Mouse (Mus musculus) lung, postnatal 4 days (tissue): ENCODE data around the gene Ppm1l.

Source experiments
- DNase-seq, 2 experiments: peaks; one replicate each; pipeline ENCODE4 v3.0.0; 2021

Gene Ppm1l

DNA sequence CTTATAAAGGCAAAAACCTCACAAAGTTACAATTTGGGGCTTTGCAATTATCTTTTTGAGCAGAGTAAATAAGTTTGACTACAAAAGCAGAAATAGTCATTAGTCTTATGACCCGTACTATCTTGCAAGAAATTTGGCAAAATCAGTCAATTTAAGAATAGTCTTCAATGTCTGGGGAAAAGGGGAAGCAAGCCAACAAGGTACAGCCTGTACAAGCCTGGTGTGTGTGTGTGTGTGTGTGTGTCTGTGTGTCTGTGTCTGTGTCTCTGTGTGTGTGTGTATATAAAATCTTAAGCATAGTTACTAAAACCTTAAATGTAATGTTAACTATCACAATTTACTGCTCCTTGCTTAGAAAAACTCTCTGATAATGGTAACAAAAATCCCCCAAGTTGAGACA, 290.3 kb downstream of the Ppm1l start:
- DNase-seq = no peak

DNA sequence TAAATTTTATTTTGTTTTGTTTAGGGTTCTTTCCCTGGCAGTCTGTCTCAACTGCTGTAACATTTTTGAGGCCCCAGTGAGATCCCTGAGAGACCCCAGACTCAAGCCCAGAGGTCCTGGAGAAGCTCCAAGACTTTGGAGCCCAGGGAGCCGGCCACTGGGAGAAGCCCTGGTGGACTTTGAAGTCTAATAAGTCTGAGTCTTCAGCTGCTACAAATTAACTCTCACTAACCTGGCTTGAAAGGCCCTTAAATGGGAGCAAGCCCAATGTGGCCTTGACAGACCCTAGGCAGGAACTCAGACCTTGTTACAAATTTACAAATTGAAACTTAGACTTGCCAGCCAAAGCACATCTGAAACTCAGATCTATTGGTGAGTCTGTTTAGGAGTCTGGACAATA, 290.8 kb downstream of the Ppm1l start:
- no peak for DNase-seq

DNA sequence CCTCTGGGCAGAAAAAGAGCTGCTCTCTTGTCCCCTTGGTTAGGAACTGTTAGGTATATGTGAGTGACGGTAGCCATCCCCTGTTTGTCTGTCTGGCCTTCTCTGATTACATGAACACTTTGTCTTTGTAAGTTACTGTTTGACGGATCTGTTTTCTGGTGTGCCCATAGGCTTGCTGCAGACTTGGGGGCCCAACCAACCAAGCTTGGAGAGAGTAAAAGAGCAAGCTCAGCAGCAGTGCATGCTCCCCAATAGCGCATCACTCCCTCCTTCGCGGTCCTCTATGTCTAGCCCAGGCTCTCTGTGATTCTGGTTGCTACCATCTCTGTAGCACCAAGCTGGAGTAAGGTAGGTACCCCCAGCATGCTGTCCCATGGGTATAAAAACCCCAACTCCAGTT, 291.2 kb downstream of the Ppm1l start:
- no peak for DNase-seq
